Mouse (Mus musculus) MEL (cell line): ENCODE results near the gene Cers6. TPM values are rescaled to one million over a fixed set of nuclear protein-coding genes. Genes with fewer than 3 reads are reported as not detected.

Source experiments
- DNase-seq: peaks from one replicate; pipeline ENCODE4 v3.0.0; 2011; ENCODE audit warnings: low read depth, low spot score
- H3K27ac ChIP-seq: 2 replicates; pipeline ENCODE4 v1.5.1; 2012; ENCODE audit warnings: low read depth, mild to moderate bottlenecking, control low read depth, low read length, moderate library complexity; ENCODE audit not compliant: control insufficient read depth
- H3K27me3 ChIP-seq, 2 experiments: fragments of 150-350 bp in 1 of 2; sonication (generic) in 1 of 2; 2 replicates each; pipeline ENCODE4 v1.6.1; 2012; ENCODE audit warnings: low read length in 2 of 2, mild to moderate bottlenecking in 2 of 2, improper control_type of control experiment in 1 of 2, moderate library complexity in 1 of 2; ENCODE audit not compliant: insufficient read depth in 2 of 2, control insufficient read depth in 1 of 2
- H3K36me3 ChIP-seq, 2 experiments: 2 replicates each; pipeline ENCODE4 v1.6.1; 2012 to 2014; ENCODE audit warnings: low read length in 2 of 2, improper control_type of control experiment in 1 of 2, inconsistent platforms in 1 of 2, mild to moderate bottlenecking in 1 of 2; ENCODE audit not compliant: insufficient read depth in 2 of 2, control insufficient read depth in 1 of 2
- H3K4me1 ChIP-seq, 2 experiments: fragments of 150-350 bp in 1 of 2; sonication (generic) in 1 of 2; 2 replicates each; pipeline ENCODE4 v1.6.1; 2012; ENCODE audit warnings: low read length in 2 of 2, improper control_type of control experiment in 1 of 2, mild to moderate bottlenecking in 1 of 2; ENCODE audit not compliant: insufficient read depth in 2 of 2, control insufficient read depth in 1 of 2
- H3K4me3 ChIP-seq, 2 experiments: fragments of 150-350 bp in 1 of 2; sonication (generic) in 1 of 2; 2 replicates each; pipeline ENCODE4 v1.5.1; 2012; ENCODE audit warnings: low read depth in 2 of 2, low read length in 2 of 2, mild to moderate bottlenecking in 2 of 2, moderate library complexity in 2 of 2, control low read depth in 1 of 2, improper control_type of control experiment in 1 of 2; ENCODE audit not compliant: control insufficient read depth in 1 of 2, insufficient read depth in 1 of 2
- H3K79me2 ChIP-seq: 2 replicates; pipeline ENCODE4 v1.6.1; 2012; ENCODE audit warnings: mild to moderate bottlenecking, low read length, moderate library complexity; ENCODE audit not compliant: control insufficient read depth, poor library complexity, insufficient read depth
- H3K9ac ChIP-seq: 2 replicates; pipeline ENCODE4 v1.6.1; 2012; ENCODE audit warnings: low read depth, mild to moderate bottlenecking, control low read depth, low read length, moderate library complexity; ENCODE audit not compliant: control insufficient read depth, poor library complexity, severe bottlenecking
- H3K9me3 ChIP-seq: fragments of 150-350 bp; sonication (generic); replicated peaks from 2 replicates; pipeline ENCODE4 v1.6.1; 2012; ENCODE audit warnings: mild to moderate bottlenecking, low read length, improper control_type of control experiment, moderate library complexity; ENCODE audit not compliant: insufficient read depth
- CHD1 ChIP-seq: IDR thresholded peaks from 2 replicates; pipeline ENCODE4 v1.6.1; 2012; ENCODE audit warnings: low read depth, mild to moderate bottlenecking, inconsistent platforms, low read length, improper control_type of control experiment
- CHD2 ChIP-seq: IDR thresholded peaks from 2 replicates; pipeline ENCODE4 v1.6.1; 2011; ENCODE audit warnings: low read length, improper control_type of control experiment
- CTCF ChIP-seq, 3 experiments: IDR thresholded peaks in 2 of 3; conservative IDR thresholded peaks in 1 of 3; 2 replicates each; pipeline ENCODE4 v1.5.1; 2011 to 2012; ENCODE audit warnings: low read length in 3 of 3, low read depth in 2 of 3, mild to moderate bottlenecking in 2 of 3, improper control_type of control experiment in 1 of 3, inconsistent platforms in 1 of 3, mixed read lengths in 1 of 3, moderate library complexity in 1 of 3; ENCODE audit not compliant: control insufficient read depth in 1 of 3, insufficient read depth in 1 of 3, poor library complexity in 1 of 3, severe bottlenecking in 1 of 3
- ELF1 ChIP-seq: IDR thresholded peaks from 2 replicates; pipeline ENCODE4 v1.6.1; 2014; ENCODE audit warnings: low read depth, mild to moderate bottlenecking, inconsistent platforms, low read length, improper control_type of control experiment, moderate library complexity
- GABPA ChIP-seq: IDR thresholded peaks from 2 replicates; pipeline ENCODE4 v1.6.1; 2012; ENCODE audit warnings: low read depth, mild to moderate bottlenecking, inconsistent platforms, low read length, improper control_type of control experiment, moderate library complexity
- GATA1 ChIP-seq: IDR thresholded peaks from 2 replicates; pipeline ENCODE4 v1.6.1; 2011; ENCODE audit warnings: low read depth, low read length, improper control_type of control experiment
- MAFK ChIP-seq: IDR thresholded peaks from 2 replicates; pipeline ENCODE4 v1.6.1; 2011; ENCODE audit warnings: low read depth, mild to moderate bottlenecking, low read length, improper control_type of control experiment, borderline replicate concordance
- MAX ChIP-seq: IDR thresholded peaks from 2 replicates; pipeline ENCODE4 v1.6.1; 2011; ENCODE audit warnings: low read length, improper control_type of control experiment
- MXI1 ChIP-seq: IDR thresholded peaks from 2 replicates; pipeline ENCODE4 v1.6.1; 2011; ENCODE audit warnings: mild to moderate bottlenecking, low read depth, low read length, improper control_type of control experiment
- MYC ChIP-seq: IDR thresholded peaks from 2 replicates; pipeline ENCODE4 v1.6.1; 2011; ENCODE audit warnings: low read depth, mild to moderate bottlenecking, low read length, improper control_type of control experiment, moderate library complexity
- NRF1 ChIP-seq: IDR thresholded peaks from 2 replicates; pipeline ENCODE4 v1.6.1; 2014; ENCODE audit warnings: low read depth, mild to moderate bottlenecking, inconsistent platforms, low read length, improper control_type of control experiment, moderate library complexity; ENCODE audit not compliant: poor library complexity, insufficient read depth, severe bottlenecking
- RAD21 ChIP-seq: IDR thresholded peaks from 2 replicates; pipeline ENCODE4 v1.6.1; 2011; ENCODE audit warnings: mild to moderate bottlenecking, low read depth, low read length, improper control_type of control experiment
- SIN3A ChIP-seq: IDR thresholded peaks from 2 replicates; pipeline ENCODE4 v1.6.1; 2012; ENCODE audit warnings: low read length, improper control_type of control experiment, inconsistent platforms
- TBP ChIP-seq: IDR thresholded peaks from 2 replicates; pipeline ENCODE4 v1.8.0; 2011; ENCODE audit warnings: low read depth, low read length, improper control_type of control experiment
- TCF12 ChIP-seq: IDR thresholded peaks from 2 replicates; pipeline ENCODE4 v1.6.1; 2014; ENCODE audit warnings: low read depth, mild to moderate bottlenecking, inconsistent platforms, low read length, improper control_type of control experiment, moderate library complexity
- UBTF ChIP-seq: IDR thresholded peaks from 2 replicates; pipeline ENCODE4 v1.6.1; 2012; ENCODE audit warnings: low read depth, mild to moderate bottlenecking, inconsistent platforms, low read length, improper control_type of control experiment, moderate library complexity, borderline replicate concordance; ENCODE audit not compliant: insufficient read depth
- USF1 ChIP-seq: IDR thresholded peaks from 2 replicates; pipeline ENCODE4 v1.6.1; 2014; ENCODE audit warnings: low read depth, mild to moderate bottlenecking, inconsistent platforms, low read length, improper control_type of control experiment, moderate library complexity
- USF2 ChIP-seq, 2 experiments: IDR thresholded peaks; 2 replicates each; pipeline ENCODE4 v1.6.1; 2011 to 2012; ENCODE audit warnings: improper control_type of control experiment in 2 of 2, low read length in 2 of 2, borderline replicate concordance in 1 of 2, inconsistent platforms in 1 of 2, low read depth in 1 of 2, mild to moderate bottlenecking in 1 of 2; ENCODE audit not compliant: insufficient read depth in 1 of 2
- ZC3H11A ChIP-seq: IDR thresholded peaks from 2 replicates; pipeline ENCODE4 v1.6.1; 2012; ENCODE audit warnings: low read depth, mild to moderate bottlenecking, inconsistent platforms, low read length, improper control_type of control experiment
- ZMIZ1 ChIP-seq: IDR thresholded peaks from 2 replicates; pipeline ENCODE4 v1.6.1; 2012; ENCODE audit warnings: low read depth, mild to moderate bottlenecking, inconsistent platforms, low read length, improper control_type of control experiment, moderate library complexity
- polyA plus RNA-seq, 2 experiments: library from polyadenylated mRNA; stranded (reverse) in 1 of 2; unstranded in 1 of 2; fragments of >175 nt in 1 of 2; fragments of >200 nt in 1 of 2; gene quantifications; 2 replicates each; pipeline versions ENCODE4 v1.2.1 to v1.2.4; 2012; ENCODE audit warnings: low replicate concordance in 2 of 2, low read depth in 1 of 2; ENCODE audit not compliant: insufficient read length in 2 of 2, insufficient read depth in 1 of 2, missing spikeins in 1 of 2
- total RNA-seq: library from RNA; depleted of rRNA; stranded (reverse); fragments of 300-350 nt; gene quantifications from 2 replicates; pipeline ENCODE4 v1.2.3, GENCODE M21; 2012

Cers6 gene
- total and polyA plus RNA-seq, 3 experiments: not detected

DNA sequence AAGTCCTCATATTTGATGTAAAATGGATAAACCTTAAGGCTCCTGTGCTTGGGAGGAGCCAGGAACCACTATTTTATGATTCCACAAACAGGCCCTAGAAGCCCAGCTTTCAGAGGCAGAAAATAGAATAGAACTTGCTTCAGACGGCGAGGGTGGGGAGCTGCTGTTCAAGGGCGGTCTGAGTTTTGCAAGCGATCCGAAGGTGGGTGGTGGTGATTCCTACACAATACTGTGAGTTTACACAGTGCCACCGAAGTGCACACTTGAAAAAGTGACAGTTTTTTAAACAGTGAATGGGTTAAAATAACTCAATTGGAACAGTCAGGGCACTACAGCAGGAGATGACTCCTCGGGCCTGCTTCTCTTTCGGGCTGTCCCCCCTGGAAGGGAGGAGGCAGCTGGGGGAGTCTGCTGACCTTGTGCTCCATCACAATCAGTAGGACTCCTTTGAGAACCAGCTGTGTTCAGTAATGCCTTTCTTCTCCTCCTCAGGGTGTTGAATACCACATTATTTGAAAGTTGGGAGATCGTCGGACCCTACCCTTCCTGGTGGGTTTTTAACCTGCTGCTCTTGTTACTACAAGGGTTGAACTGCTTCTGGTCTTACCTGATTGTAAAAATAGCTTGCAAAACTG, 243.4 kb downstream of the Cers6 start:
- no peaks in the 10 kb centered on the region for H3K27me3 ChIP-seq
- no peaks in the 10 kb centered on the region for H3K79me2 ChIP-seq
- H3K4me3 ChIP-seq: no peak overlapping the region
- H3K4me1 ChIP-seq: no peaks in the 10 kb centered on the region
- no peak for TF ChIP-seq USF1
- no peak for TF ChIP-seq CHD2
- TF ChIP-seq TCF12: no peak
- no peak for TF ChIP-seq ZC3H11A
- no peak for TF ChIP-seq NRF1
- no peak for TF ChIP-seq ZMIZ1
- no peaks in the 10 kb centered on the region for H3K36me3 ChIP-seq
- no peaks in the 10 kb centered on the region for H3K9me3 ChIP-seq
- no peak for DNase-seq
- H3K27ac ChIP-seq: no peak overlapping the region
- no peak overlapping the region for H3K9ac ChIP-seq

- no peaks in the 10 kb centered on the region for H3K79me2 ChIP-seq
- no peaks in the 10 kb centered on the region for H3K27me3 ChIP-seq
- H3K9me3 ChIP-seq: no peaks in the 10 kb centered on the region
- TF ChIP-seq USF2 (IDR thresholded peaks at IDR 0.05; ENCODE audit: borderline replicate concordance in 1 of 2, insufficient read depth in 1 of 2, low read depth in 1 of 2, low read length in 2 of 2) (no peak), TBP (no peak), MAFK (no peak), RAD21 (no peak), GABPA (no peak), USF1 (no peak), UBTF (no peak), CHD1 (no peak), MAX (no peak), MXI1 (no peak), CTCF (IDR thresholded peaks at IDR 0.05 in 2 of 3, conservative IDR thresholded peaks at IDR 0.05 in 1 of 3; ENCODE audit: control insufficient read depth in 1 of 3, insufficient read depth in 1 of 3, low read depth in 2 of 3, low read length in 3 of 3, poor library complexity in 1 of 3, severe bottlenecking in 1 of 3) (no peak), MYC (no peak), SIN3A (no peak), ELF1 (no peak), GATA1 (no peak)
- H3K36me3 ChIP-seq: no peaks in the 10 kb centered on the region
- no peak for DNase-seq
- no peak overlapping the region for H3K4me3 ChIP-seq
- H3K9ac ChIP-seq: no peak overlapping the region
- H3K4me1 ChIP-seq: no peaks in the 10 kb centered on the region
- H3K27ac ChIP-seq: no peak overlapping the region
These were observed 248.0 kb downstream of the Cers6 start for GRCm38 (mm10) chr2:69109246-69109645.
